Mouse (Mus musculus) embryonic fibroblast, embryonic 13.5 days (primary cell): Measurements from ENCODE around the gene Klrb1a. TPM values are rescaled to one million over a fixed set of nuclear protein-coding genes. Genes with fewer than 3 reads are reported as not detected.
A peak's percentile ranks its signal among the peaks of the same experiment; 100 is the strongest.
"Not testable (repeated sequence)": the region's sequence is repeated elsewhere in the genome, so short reads cannot be mapped to it uniquely, and the experiment has no call there.

Experiments used
- H3K27ac ChIP-seq: 2 replicates; pipeline ENCODE4 v1.5.1; 2012; ENCODE audit warnings: low read length, control low read depth, inconsistent platforms; ENCODE audit not compliant: insufficient read depth
- H3K4me1 ChIP-seq: 2 replicates; pipeline ENCODE4 v1.6.1; 2011; ENCODE audit warnings: low read length; ENCODE audit not compliant: control insufficient read depth, insufficient read depth
- H3K4me3 ChIP-seq: 2 replicates; pipeline ENCODE4 v1.5.1; 2011; ENCODE audit warnings: mild to moderate bottlenecking, control low read depth, low read length; ENCODE audit not compliant: insufficient read depth
- CTCF ChIP-seq: IDR thresholded peaks from 2 replicates; pipeline ENCODE4 v1.5.1; 2011; ENCODE audit warnings: mild to moderate bottlenecking, control low read depth, low read length, moderate library complexity, borderline replicate concordance; ENCODE audit not compliant: insufficient read depth
- POLR2A ChIP-seq: IDR thresholded peaks from 2 replicates; pipeline ENCODE4 v1.6.1; 2011; ENCODE audit warnings: low read depth, mild to moderate bottlenecking, control low read depth, low read length, moderate library complexity
- polyA plus RNA-seq: library from polyadenylated mRNA; stranded (reverse); fragments of >200 nt; gene quantifications from 2 replicates; pipeline ENCODE4 v1.2.4, GENCODE M21; 2011; ENCODE audit warnings: low read depth; ENCODE audit not compliant: missing spikeins, insufficient read length

Klrb1a gene
- not detected in 2 replicates for polyA plus RNA-seq

DNA sequence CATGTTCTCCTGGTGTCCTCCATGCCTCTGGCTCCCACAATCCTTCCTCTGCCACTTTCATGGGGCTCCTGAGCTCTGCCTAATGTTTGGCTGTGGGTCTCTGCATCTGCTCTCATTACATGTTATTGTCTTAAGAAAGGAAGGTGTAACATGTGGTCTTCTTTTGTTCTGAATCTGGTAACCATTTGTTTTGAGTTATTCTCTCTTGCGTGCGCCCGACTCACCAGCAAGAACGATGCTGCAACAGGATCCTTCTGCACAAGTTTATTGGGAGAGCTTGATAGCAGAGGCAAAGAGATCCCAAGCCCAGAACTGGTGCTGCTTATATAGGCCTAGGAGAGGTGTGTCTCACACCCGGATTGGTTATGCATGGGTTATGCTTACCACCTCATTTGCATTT, at the start of gene Klrb1a:
TSS of gene Klrb1a (minus strand) at position 101 of the 400 bp plus-strand sequence.
- not testable (repeated sequence) for H3K4me1 ChIP-seq, H3K27ac ChIP-seq

DNA sequence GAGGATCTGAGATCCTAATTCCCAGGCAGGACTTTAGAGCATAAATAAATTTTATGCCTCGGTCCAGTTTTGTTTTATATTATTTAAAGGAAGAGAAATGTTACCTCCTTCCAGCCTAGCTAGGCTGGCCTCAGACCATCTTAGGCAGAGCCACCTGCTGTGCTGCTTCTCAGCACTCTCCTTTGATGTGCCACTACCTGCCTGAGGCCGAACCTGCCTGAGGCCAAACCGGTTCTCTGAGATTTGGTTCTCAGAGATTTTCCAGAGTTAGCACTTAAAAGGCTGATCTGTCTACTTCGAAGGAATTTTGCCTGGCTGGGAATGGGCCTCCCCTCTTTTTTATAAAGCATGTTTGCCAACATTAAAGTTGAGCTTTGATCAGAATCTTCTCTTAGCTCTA, 46.6 kb upstream of the Klrb1a start:
- Histone ChIP-seq H3K4me3 (no peak overlapping the region), H3K4me1 (no peaks in the 10 kb centered on the region), H3K27ac (no peak overlapping the region)
- TF ChIP-seq POLR2A (no peak), CTCF (no peak)

More for the DNA sequence above, at the start of gene Klrb1a:
- not testable (repeated sequence) for H3K4me3 ChIP-seq

DNA sequence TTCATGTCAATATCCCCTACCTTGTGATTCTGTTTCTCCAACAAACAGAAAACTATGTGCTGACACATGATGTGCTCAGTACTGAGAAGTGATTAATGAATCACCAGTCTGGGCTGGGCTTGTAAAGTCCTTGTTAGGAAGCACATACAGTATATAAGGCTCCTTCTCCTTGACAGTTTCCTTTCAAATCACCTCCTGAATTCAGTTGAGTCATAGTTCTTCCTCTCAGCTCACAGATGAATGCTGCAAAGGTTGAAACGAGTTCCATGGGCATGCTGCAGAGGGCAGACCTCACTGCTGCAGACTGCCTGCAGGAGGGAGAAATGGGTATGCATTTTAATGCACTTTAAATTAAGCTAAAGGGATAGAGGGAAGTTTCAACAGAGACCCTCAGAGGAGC, 38.9 kb upstream of the Klrb1a start, which contains the start of gene Clec2h:
TSS of gene Clec2h (plus strand) at position 180 of the 400 bp plus-strand sequence.
- Histone ChIP-seq H3K4me1 (no peaks in the 10 kb centered on the region), H3K4me3 (no peak within 1 kb of the TSS), H3K27ac (no peak within 1 kb of the TSS)
- no peak for TF ChIP-seq POLR2A
- peak; percentile 56; the same call in 1 of the 2 replicates for TF ChIP-seq CTCF

DNA sequence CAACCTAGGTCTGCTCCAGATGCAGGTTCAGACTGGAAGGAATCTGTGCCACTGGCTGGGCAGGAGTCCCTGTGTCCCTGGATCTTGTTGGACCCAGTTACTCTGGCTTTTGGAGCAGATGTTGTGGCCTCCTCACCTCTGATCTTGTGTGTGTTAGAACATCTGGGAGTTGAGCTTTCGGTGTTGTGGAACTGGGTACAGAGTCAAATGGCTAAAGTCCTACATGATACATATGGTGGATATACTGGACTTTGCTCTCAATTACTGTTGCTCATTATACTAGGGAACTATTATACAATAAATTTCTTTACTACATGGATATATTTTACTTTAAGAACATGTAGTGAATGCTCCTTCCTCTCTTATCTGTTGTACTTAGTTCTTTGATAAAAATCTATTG, 37.9 kb upstream of the Klrb1a start:
- TF ChIP-seq POLR2A = no peak
- no peak for TF ChIP-seq CTCF
- no peak overlapping the region for H3K4me3 ChIP-seq
- no peaks in the 10 kb centered on the region for H3K4me1 ChIP-seq
- no peak overlapping the region for H3K27ac ChIP-seq

DNA sequence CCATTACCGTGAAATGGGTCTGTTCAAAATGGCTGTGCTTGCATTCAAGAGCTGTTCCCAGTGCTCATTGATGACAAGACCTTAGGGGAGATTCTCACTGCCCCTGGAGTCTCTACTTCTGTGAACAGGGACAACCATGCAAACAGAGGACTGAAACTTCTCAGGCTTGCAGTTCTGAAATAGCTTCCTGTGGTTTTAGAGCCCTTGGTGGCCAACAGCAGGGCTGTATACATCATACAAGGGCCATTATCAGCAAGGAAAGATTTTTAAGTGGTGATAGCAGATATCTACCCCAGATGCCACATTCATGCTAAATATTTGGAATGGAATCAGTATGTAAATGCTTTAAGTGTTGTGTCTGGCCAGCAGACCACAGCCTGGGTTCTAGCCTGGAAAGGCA, 29.6 kb upstream of the Klrb1a start:
- H3K4me1 ChIP-seq = no peaks in the 10 kb centered on the region
- TF ChIP-seq POLR2A (no peak), CTCF (no peak)
- no peak overlapping the region for H3K4me3 ChIP-seq
- no peak overlapping the region for H3K27ac ChIP-seq

DNA sequence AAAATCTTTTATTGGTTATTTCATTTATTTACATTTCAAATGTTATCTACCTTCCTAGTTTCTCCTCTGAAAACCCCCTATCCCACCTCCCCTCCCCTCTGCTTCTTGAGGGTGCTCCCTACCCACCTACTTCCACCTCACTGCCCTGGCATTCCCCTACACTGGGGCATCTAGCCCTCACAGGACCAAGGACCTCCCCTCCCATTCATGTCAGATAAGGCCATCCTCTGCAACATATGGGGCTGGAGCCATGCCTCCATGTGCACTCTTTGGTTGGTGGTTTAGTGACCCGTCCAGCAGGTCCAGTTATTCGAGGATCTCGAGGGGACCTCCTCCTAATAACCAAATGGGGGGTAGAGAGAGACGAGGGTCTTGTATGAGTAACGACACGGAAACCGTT, 27.5 kb upstream of the Klrb1a start:
- H3K4me1 ChIP-seq, H3K27ac ChIP-seq, H3K4me3 ChIP-seq: not testable (repeated sequence)

DNA sequence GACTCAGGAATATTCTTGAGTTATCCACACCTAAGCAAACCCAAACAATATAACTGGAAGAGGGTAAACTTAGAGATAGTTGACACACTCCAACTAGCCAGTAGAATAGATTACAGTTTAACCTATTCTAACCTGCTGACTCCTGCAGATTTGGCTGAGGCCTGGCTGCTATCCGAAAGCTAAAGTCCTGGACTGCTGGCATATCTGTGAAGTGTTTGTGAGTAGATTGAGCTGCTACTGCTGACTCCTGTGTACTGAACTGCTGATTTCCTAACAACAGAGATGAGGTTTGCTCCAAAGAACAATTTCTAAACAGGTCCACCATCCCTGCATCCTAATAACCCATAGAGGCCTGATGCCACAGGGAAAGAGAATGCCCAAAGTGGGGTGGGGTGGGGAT, 26.9 kb upstream of the Klrb1a start:
- no peaks in the 10 kb centered on the region for H3K4me1 ChIP-seq
- TF ChIP-seq CTCF (no peak), POLR2A (no peak)
- H3K27ac ChIP-seq = no peak overlapping the region
- H3K4me3 ChIP-seq = no peak overlapping the region

DNA sequence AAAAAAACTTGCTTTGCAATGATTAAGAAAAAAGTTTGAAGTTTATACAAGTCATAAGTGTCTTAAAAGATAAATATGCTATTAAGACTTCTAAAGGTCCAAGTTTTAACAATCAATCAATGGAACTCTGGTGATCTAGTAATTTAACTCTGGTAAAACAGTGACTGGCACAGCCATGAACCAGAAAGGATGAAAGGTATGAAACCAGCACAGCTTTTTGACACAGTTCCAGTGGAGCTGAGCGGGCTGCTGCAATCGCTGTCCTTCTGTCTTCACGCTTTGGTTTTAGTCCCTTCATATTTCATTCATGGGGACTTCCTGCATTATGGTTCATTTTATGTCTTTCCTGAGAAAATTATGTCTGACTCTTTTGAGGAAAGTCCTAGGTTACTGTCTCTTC, 26.3 kb upstream of the Klrb1a start:
- Histone ChIP-seq H3K4me1 (no peaks in the 10 kb centered on the region), H3K27ac (no peak overlapping the region), H3K4me3 (no peak overlapping the region)
- no peak for TF ChIP-seq CTCF
- no peak for TF ChIP-seq POLR2A

DNA sequence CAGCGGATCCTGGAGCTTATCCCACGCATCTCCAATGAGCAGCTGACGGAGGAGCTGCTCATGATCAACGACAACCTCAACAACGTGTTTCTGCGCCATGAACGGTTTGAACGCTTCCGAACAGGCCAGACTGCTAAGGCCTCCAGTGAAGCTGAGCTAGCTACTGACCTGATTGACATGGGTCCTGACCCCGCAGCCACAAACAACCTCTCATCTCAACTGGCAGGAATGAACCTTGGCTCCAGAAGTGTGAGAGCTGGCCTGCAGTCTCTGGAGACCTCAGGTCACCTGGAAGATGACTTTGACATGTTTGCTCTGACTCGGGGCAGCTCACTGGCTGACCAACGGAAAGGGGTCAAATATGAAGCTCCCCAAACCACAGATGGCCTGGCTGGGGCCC, 22.4 kb upstream of the Klrb1a start:
- H3K27ac ChIP-seq, H3K4me3 ChIP-seq, H3K4me1 ChIP-seq: not testable (repeated sequence)

DNA sequence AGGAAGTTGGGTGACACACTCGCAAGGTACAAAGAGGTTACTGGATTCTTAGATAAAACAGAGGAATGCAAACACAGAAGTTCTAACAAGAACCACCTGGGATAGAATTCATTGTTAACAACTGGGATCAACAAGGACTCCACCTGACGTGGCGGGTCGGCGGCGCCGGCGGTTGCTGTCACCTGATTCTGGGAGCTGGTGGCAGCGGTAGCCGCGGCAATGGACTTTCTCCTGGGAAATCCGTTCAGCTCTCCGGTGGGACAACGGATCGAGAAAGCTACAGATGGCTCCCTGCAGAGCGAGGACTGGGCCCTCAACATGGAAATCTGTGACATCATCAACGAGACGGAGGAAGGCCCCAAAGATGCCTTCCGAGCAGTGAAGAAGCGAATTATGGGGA, 21.4 kb upstream of the Klrb1a start:
- H3K27ac ChIP-seq, H3K4me1 ChIP-seq, H3K4me3 ChIP-seq: not testable (repeated sequence)

DNA sequence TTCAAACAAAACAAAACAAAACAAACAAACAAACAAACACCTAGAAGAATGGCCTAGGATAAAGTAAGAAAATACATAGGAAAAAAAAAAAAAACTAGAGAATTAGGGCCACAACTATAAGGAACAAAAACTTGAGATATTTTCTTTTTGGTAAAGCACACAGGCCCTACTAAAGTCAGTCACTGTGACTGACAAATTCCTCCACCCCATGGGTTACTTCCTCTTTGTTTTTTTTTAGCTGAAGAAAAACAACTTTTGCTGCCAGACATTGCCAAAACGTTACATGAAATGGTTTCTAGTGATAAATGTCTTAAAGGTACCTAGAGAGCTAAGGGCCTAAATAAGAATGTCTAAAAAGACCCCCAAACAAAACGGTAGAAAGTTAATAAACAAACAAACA, 20.7 kb upstream of the Klrb1a start:
- Histone ChIP-seq H3K27ac (no peak overlapping the region), H3K4me3 (no peak overlapping the region), H3K4me1 (no peaks in the 10 kb centered on the region)
- TF ChIP-seq CTCF (no peak), POLR2A (no peak)
